Mouse (Mus musculus) ES-E14 (cell line): ENCODE measurements around the gene Msi2.

Source experiments
- CHD2 ChIP-seq: IDR thresholded peaks from 2 replicates; pipeline ENCODE4 v1.6.1; 2014; ENCODE audit warnings: mild to moderate bottlenecking, low read depth, low read length, inconsistent platforms
- MAFK ChIP-seq: IDR thresholded peaks from 2 replicates; pipeline ENCODE4 v1.6.1; 2014; ENCODE audit warnings: mild to moderate bottlenecking, low read depth, low read length, inconsistent platforms; ENCODE audit not compliant: insufficient read depth
- ZC3H11A ChIP-seq: IDR thresholded peaks from 2 replicates; pipeline ENCODE4 v1.6.1; 2012; ENCODE audit warnings: low read depth, mild to moderate bottlenecking, inconsistent platforms, low read length, borderline replicate concordance

DNA sequence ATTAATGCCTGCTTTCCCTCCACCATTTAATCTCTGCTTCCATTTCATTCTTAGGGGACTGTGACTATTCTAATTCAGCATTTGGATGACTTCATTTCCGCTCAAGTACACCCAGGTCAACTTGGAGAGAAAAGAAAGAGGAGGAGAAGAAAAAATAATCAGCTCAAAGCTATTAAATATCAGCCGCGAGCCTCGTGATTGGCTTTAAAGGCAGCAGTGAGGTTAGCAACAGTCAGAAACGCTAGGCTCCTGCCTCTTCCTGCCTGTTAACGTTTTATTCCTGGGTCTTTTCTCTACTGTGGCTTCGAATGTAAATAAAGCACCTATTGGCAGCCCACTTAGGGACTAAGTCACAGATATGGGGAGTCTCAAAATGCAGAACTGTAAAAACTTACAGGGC is 135.5 kb downstream of the Msi2 start:
- TF ChIP-seq CHD2 (no peak), ZC3H11A (no peak), MAFK (no peak)
